Mouse (Mus musculus) retina, embryonic 14.5 days (tissue): ENCODE data around the gene Uvrag.
"Not testable (repeated sequence)": the region's sequence is repeated elsewhere in the genome, so short reads cannot be mapped to it uniquely, and the experiment has no call there.

ENCODE experiments used
- DNase-seq: peaks from one replicate; pipeline ENCODE4 v3.0.0-alpha.2; 2015; ENCODE audit warnings: low spot score

The Uvrag gene

DNA sequence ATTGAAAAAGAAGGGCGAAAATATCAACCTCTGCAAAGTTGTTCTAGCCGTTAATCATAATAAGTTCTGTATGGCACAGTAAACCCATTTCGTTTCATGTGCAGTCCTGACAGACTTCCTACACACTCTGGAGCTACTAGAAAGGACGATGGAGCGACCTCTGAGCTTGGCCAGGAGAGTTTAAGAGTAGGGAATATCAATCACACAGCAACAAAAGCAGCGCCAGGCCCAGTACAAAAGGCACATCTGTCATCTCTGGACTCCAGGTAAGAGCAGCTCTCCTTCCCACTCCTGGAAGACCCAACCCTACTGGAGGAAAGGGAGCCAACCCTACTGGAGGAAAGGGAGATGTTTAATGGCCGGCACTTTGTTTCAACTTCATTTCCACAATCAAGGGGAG is 43.2 kb downstream of the Uvrag start:
- no peak for DNase-seq

DNA sequence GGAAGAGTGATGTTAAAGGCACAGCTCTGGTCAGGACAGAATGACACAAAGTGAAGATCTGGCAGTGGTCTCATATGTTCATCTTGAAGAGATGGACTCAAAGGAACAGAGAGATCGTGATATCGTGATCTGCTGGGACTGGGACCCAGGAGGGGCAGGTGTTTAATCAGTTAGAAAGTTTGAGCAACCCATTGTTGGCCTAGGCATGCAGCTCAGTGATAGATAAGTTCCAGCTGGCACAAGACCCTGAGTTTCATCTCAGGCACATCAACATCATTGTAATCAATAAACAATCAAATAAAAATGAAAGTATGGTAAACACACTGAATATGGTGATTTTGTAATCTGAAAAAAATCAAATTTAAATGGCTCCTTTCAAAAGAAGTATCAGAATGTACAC is 43.8 kb downstream of the Uvrag start:
- DNase-seq = no peak

DNA sequence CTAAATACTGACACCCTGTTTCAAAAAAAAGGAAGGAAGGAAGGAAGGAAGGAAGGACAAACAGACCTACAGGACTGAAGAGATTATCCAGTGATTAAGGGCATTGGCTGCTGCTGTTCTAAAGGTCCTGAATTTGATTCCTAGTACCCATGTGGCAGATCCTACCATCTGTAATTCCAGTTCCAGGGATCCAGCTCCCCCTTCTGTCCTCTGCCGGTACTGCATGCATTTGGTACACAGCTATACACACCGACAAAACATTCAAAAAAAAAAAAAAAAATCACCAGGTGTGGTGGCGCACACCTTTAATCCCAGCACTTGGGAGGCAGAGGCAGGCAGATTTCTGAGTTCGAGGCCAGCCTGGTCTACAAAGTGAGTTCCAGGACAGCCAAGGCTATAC is 45.8 kb downstream of the Uvrag start:
- peak; percentile 41 for DNase-seq

DNA sequence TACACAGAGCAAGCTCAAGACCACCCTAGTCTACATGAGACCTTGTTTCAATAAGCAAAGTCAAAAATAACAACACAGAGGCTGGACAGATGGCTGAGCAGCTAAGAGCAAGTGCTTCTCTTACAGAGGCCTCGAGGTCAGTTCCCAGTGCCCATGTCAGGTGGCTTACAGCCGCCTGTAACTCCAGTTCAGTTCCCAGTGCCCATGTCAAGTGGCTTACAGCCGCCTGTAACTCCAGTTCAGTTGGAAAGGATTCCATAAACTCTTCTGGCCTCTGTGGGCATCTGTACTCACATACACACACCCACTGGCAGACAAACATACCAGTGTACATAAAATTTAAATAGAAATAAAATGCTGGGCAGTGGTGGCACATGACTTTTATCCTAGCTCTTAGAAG is 46.6 kb downstream of the Uvrag start:
- no peak for DNase-seq

DNA sequence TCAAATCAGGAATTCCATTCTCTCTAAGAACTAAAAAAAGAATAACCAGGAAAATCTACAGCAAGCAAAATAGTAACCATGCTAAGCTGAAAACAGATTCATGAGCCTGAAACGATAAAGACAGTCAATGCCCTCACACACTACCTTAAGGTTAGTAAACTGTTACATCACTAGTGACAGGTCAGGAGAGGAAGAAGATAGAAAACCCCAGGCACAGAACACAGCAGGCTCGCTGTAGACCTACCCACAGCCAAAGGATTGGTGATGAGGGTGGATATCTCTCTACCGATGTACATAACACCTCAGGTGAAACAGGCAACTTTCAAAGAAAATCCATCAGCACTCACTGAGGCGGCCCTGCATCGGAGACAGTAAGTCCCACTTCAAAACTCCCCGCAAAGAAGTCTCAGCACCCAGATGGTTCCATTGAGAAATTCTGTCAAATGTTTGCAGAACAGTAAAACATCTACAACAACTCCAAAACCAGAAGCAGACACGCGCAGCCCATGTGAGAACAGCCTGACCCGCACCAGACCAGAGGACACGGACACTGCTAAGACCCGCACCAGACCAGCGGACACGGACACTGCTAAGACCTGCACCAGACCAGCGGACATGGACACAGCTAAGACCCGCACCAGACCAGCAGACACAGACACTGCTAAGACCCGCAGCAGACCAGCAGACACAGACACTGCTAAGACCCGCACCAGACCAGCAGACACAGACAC is 48.9 kb downstream of the Uvrag start:
- DNase-seq = peak; percentile 35

DNA sequence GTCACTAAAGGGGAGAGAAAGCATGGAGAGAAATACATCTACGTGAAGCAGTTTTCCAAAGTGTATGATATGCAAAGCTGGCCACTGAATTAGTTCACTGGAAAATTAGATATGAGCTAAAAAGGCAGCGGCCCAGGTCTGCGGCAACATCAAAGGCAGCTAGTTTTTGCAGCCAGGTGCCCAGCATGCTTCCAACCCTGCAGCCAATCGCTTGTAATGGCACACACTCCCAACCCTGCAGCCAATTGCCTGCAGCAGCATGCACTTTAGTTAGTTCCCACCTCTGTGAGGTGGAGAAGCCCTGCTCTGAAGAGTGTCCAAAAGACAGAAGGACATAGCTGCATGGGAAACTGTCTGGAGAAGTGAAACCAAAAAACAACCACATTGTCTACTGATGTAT is 51.2 kb downstream of the Uvrag start:
- no peak for DNase-seq

DNA sequence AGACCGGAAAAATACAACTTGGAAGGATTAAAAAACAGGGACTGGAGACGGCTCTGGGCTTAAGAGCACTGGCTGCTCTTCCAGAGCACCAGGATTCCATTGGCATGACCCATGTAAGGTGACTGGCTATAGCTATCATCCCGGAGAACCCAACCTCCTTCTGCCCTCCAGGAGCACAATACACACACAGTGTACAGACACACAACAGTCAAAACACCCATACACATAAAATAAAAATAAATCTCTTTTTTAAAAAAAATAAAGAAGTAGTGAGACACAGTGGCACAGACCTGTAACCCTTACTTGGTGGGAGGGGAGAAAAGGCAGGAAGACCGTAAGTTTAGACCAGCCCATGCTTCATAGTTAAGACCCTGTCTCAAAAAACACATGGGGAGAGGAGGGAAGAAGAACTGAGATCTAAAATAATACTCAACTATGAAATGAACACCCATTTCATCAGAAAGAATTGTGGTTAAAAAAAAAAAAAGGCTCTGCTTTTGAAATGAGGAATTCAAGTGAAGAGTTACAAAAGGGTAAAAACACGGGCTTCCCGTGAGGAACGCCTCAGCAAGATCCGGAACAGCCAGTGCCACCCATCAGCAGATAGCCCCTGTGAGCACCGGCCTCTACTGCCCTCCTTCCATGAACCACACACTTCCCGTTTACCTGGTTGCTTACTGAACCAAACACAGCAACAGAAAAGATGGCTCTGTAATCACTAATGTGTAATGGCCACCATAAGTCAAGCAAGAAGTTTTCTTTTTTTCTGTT is 52.2 kb downstream of the Uvrag start:
- DNase-seq = no peak

DNA sequence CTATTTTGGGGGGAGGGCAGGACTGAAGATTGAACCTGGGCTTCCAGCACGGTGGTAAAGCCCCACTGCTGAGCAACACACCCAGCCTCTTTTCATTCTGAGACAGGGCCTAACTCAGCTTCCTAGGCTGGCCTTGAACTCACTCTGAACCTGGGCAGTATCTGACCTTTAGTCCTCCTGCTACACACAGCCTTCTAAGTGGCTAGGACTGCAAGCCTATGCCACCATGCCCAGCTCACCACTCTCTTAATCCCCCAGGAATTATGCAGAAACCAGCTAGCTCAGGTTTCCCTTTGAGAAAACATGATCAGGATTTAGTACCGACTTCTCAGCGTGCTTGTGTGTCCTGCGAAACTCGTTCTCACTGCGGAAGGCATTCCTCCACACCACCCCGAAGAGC is 53.4 kb downstream of the Uvrag start:
- DNase-seq = no peak

DNA sequence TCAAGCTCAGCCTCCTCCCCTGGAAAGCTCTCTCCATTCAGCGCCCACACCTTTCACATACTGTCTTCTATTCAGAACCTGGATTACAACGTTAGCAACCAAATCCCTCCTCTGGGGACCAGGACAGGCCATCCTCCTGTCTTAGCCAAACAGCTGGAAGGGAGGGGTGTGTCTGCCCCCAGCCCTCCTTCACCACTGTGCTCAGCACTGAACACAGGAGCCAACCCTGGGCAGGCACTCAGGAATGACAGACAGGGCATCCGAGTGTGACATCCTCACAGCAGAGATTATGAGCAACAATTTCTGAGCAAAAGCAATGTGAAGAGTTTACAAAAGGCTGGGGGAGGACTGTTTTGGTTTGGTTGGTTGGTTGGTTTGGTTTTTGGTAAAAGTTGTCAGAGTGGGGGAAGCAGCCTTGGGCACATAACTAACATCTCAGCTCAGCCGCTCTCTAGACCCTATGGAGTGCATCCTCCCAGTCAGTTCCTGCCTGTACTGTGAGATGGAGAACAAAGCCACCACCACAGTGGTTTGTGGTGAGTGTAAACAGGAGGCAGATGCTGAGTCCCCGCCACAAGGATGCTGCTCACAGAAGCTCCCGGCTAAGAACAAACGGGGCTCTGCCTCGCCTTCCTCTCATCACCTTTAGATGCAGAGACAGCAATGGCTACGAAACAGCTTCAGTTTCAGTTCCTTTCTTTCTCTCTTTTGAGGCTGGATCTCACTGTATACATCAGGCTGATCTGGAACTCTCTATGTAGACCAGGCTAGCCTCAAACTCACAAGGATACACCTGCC is 54.1 kb downstream of the Uvrag start:
- no peak for DNase-seq

DNA sequence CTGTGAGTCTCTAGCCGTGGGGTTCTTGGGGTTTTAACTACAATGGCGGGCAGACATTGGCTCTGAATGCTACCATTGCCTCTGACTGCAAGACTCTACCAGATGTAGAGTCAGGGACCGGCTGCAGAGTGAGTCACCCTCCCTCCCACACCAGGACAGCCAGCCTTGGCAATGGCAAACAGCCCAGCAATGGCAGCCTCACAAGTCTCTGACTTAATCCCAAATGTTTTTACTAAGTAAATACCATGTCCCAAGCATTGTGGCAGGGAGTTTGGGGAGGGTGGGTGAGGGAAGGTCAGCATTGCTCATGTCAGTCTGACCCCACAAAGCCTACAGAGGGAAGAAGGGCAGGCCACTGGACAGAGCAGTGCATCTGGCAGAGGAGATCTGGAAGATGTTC is 55.7 kb downstream of the Uvrag start:
- no peak for DNase-seq

DNA sequence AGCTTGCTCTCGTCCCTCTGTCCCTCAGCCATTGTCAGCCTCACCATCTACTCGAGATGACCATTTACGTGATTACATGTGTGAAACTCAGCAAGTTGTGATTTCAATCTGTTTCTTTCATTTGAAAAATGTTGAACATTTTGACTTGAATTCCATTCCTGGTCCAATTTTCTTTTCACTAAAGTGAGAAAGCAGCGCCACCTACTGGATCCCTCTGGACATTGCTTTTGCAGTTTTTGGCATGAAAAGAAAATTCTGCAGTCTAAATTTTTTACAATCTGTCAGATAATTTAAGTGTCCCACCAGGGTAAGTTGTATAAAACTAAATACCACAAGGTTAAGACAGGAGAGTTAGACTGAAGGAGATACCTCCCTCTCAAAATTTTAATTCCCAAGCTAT is 61.4 kb downstream of the Uvrag start:
- DNase-seq = peak; percentile 80

DNA sequence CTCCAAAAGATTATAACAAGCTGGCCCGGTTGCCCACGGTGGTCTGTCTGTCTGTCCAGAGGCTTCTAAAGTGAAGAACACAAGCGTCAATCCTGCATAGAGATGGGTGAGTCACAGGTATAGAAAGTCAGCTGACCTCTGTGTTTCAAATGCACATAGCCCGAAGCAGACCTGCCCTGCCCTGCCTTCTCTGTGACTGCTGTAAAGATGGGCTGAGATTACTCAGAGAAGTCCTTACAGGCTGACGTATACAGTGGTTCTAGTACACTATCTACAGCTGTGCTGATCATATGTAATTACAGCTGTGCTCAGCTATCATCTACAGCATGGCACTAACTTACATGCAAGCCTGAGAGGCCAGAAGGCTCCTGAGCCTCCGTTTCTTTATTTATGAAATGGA is 62.1 kb downstream of the Uvrag start:
- no peak for DNase-seq

DNA sequence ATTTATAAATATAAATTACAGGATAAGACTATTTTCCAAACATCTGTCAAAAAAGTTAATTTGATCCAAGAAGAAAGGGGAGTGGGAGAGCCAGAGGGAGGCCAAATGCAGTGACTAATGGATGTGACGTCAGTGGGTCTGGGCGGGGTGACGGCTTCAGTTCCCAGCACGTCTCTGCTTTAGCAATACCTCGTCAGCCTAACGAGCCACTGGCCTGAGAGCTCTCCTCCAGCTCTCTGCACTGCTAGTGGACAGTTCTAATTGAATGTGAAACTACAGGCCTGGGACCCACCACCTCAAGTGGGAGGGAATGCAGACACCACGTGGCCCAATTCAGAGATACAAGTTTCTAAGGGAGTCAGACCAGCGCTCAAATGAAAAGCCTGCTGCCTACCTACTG is 63.7 kb downstream of the Uvrag start:
- DNase-seq = no peak

DNA sequence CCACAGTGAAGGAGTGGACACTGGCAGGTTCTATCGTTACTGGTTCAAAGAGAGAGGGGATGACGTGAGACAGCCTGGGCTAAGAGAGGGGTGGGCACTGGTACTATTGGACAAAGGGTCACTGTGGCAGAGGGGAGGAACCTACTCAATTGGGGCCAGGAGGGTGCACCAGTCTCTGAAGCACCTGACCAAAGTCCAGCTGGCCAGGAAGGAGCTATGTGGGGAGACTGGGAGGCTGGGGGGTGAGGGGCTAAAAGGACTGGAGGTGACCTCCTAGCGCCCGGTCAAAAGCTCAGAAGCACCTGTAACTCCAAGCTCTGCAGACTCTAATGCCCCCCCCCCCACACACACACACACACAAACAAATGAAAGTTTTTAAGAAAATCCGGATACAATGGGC is 65.8 kb downstream of the Uvrag start:
- DNase-seq = no peak

DNA sequence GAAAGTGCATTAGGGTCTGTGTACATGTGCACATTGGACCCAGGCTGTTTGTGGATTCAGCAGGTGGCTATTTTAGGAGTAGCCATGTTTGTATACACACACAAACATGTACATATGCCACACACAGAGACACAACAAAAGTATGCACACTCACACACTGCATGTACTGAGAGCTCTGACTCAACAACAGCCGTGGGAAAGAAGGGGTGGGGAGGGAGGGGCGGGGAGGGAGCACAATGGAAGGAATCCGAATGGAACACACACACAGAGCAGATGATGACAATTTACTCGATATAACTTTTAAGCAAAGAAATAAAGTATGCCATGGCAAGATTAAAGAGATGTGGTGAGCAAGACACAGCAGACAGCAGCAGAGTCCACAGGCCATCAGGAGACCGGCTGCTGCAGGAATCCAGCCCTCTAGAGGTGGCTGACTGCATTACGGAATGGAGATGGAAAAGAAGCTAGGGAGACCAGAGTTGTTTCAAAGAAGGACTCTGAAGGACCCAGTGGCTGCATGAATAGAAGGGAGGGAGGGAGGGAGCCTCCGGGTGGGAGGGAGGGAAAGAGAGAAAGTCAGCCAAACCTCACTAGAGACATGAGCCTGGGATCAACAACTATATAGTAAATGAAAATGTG is 67.1 kb downstream of the Uvrag start:
- DNase-seq = peak; percentile 78

DNA sequence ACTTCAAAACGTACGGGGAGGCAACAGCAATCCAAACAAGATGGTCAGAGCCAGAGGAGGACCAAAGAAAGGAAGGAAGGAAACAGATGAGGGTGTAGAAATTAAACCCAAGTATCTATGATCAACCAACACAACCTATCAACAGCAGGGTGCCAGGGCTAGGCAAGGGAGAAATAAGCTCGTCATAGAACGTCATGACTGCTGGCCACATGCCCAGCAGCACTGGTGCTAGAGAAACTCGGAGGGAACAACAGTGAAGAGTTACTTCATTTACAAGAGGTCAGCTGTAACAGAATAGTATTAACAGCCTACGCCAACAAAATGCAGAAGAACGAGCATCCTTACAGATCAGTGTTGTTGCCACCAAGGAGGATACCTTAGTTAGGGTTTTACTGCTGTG is 73.2 kb downstream of the Uvrag start:
- DNase-seq = no peak

DNA sequence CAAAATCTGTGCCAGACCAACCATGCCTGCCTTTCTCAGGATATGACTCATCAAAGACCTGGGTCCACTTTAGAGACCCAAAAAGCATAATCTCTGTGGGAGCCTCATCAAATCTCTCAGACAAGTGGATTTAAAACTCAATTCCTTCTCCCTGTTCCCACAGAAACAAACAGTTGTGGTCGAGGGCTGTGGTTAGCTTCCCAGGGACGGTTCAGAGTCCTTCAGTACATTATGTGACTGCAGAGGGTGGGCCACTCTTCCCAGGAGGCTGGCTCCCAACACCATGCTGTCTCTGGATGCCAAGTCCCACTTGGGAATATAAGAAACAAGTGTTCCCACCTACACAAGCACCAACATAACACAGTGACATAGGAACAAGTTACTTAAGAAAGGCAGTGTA is 75.0 kb downstream of the Uvrag start:
- no peak for DNase-seq

DNA sequence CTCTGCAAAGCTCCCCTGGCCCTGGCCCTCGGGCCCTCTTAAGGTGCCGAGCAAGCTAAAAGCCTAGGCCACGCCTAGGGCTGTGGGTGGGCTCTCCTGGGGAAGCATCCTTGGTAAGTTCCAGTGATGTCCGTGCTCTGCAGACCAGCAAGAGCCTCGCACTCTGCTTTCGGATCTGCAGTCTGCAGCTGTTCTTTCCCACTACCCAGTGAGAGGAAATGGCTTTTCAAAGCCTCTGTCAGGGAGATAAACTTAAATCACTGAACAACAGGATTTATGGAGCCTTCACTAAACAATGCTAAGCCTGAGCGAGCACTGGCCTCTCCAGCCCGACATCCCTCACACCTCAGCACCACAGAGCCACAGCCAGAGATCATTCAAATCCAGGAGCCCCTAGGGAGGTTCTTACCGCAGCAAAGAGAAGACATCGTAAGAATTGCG is 75.5 kb downstream of the Uvrag start:
- DNase-seq = no peak

DNA sequence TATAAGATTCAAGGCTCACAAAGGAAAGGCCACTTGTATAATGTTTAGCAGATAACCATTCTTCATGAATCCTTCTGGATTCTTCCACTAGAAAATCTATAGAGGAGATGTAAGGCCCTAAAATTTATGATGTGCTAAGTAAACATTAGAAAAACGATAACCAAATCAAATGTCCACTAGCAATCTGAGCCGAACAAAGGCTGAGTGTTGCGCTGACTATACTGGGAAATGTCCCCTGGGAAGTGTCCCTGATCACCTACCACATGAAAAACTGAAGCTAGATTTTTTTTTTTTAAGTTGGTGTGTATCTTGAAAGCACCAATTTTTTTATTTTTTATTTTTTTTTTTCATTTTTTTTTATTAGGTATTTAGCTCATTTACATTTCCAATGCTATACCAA is 76.1 kb downstream of the Uvrag start:
- DNase-seq = no peak

DNA sequence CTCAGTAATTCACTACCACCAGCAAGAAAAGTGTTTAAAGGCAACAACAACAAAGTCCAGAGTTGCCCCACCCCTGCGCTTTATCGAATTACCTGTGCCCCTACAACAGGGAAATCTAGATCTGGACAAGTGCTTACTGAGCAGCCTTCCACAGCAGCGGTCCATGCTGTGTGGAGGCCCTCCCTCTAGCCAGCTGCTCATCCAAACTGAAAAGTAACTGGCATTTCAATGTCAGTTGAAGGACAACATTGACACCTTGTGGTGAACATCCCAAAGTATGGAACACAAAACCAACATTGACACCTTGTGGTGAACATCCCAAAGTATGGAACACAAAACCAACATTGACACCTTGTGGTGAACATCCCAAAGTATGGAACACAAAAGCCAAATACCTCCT is 78.7 kb downstream of the Uvrag start:
- not testable (repeated sequence) for DNase-seq

DNA sequence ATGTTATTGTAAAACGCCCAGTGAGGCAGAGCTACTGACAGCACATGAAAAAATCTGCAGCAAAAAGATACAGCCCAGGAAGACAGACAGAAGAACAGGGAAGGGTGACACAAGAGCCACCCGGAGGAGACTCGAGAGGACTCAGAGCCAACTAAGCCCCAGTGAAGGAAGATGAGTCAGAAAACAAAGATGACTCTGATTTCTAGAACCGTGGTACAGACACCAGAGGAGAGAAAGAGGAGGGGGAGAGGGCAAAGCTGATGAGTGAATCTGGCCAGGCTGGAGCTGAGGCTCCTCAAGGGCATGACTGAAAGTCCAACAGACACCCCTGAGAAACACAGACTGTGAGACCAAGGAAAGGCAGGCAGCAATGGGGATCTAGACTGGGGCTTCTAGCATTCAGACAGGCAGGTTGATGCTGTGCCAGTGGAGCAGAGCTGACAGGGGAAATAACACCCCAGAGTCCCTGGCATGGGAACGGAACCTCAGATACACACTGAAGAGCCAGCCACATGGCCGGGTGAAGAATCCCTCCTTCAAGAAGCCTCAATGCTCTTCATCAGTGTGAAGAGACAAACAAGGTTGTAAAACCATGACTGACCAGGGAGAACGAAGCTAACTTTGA is 79.8 kb downstream of the Uvrag start:
- no peak for DNase-seq

DNA sequence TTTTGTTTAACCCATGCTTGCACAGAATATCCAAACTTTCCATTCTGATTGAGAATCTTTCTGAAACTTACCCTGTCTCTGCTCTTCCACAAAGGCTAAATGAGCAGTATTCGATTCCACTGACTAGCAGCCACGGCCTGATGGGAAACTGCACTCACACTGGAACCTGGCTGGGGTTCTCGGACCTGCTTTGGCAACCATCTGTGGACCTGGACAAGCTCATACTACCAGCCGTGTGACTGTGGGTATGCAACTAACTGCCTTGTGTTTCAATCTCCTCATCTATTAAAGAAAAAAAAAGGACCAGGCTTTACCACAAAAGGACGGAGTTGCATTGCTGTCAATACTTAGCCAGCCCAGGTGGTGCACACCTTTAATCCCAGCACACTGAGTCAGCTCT is 80.5 kb downstream of the Uvrag start:
- DNase-seq = no peak
